Mouse (Mus musculus) small intestine, adult 2 months (tissue): ENCODE measurements around the gene Slc5a2. TPM values are rescaled to one million over a fixed set of nuclear protein-coding genes. Genes with fewer than 3 reads are reported as not detected.

Experiments used
- H3K27ac ChIP-seq: fragments of 200-500 bp; 2 replicates; pipeline ENCODE4 v1.5.1; 2012; ENCODE audit warnings: low read depth, low read length, control low read depth, inconsistent platforms; ENCODE audit not compliant: insufficient read depth
- H3K27me3 ChIP-seq: fragments of 200-500 bp; 2 replicates; pipeline ENCODE4 v1.6.1; 2012; ENCODE audit warnings: mild to moderate bottlenecking, moderate library complexity, low read length, inconsistent platforms; ENCODE audit not compliant: control insufficient read depth, insufficient read depth
- H3K36me3 ChIP-seq: fragments of 200-500 bp; 2 replicates; pipeline ENCODE4 v1.6.1; 2012; ENCODE audit warnings: mild to moderate bottlenecking, low read length, control low read depth, inconsistent platforms; ENCODE audit not compliant: control insufficient read depth, insufficient read depth
- H3K4me1 ChIP-seq: fragments of 200-500 bp; 2 replicates; pipeline ENCODE4 v1.6.1; 2012; ENCODE audit warnings: low read length, inconsistent platforms, mixed read lengths; ENCODE audit not compliant: control insufficient read depth, insufficient read depth, insufficient read length
- H3K4me3 ChIP-seq: fragments of 200-500 bp; 2 replicates; pipeline ENCODE4 v1.5.1; 2012; ENCODE audit warnings: low read depth, mild to moderate bottlenecking, control low read depth, inconsistent platforms, low read length, moderate library complexity
- CTCF ChIP-seq: fragments of 200-500 bp; IDR thresholded peaks from 2 replicates; pipeline ENCODE4 v1.5.1; 2012; ENCODE audit warnings: low read depth, mild to moderate bottlenecking, control low read depth, inconsistent platforms, low read length, moderate library complexity, mixed read lengths; ENCODE audit not compliant: insufficient replicate concordance, insufficient read length; ENCODE audit errors: extremely low read depth
- POLR2A ChIP-seq: fragments of 200-500 bp; IDR thresholded peaks from 2 replicates; pipeline ENCODE4 v1.6.1; 2012; ENCODE audit warnings: low read depth, mild to moderate bottlenecking, control low read depth, inconsistent platforms, low read length, moderate library complexity
- WGBS: fragments of 180-500 bp; shearing (Covaris S2); methylation state at CpG from one replicate; pipeline ENCODE4 v1.1.7; 2018; 5-methylcytosine and 5-hydroxymethylcytosine counted together
- polyA plus RNA-seq: library from polyadenylated mRNA; depleted of rRNA; stranded (reverse); fragments of >200 nt; gene quantifications from 2 replicates; pipeline ENCODE4 v1.2.3, GENCODE M21; 2012

The Slc5a2 gene
- polyA plus RNA-seq, 1 experiment = not detected

- H3K4me3 ChIP-seq = peak within 1 kb of the TSS; percentile 84
- 18% methylated on average over 37 of the region's 37 CpGs for WGBS
- TF ChIP-seq POLR2A (no peak), CTCF (peak; percentile 91)
- no peaks in the 10 kb centered on the region for H3K27me3 ChIP-seq
- H3K27ac ChIP-seq = peak within 1 kb of the TSS; percentile 99
- peaks cover 11% of the 10 kb centered on the region for H3K4me1 ChIP-seq
- peaks cover 20% of the 10 kb centered on the region for H3K36me3 ChIP-seq
Observed at GRCm38 (mm10) chr7:128236856-128237592, 28.4 kb upstream of the Slc5a2 start, which contains the start of gene Armc5. TSS of gene Armc5 (plus strand) at chr7:128237342.

DNA sequence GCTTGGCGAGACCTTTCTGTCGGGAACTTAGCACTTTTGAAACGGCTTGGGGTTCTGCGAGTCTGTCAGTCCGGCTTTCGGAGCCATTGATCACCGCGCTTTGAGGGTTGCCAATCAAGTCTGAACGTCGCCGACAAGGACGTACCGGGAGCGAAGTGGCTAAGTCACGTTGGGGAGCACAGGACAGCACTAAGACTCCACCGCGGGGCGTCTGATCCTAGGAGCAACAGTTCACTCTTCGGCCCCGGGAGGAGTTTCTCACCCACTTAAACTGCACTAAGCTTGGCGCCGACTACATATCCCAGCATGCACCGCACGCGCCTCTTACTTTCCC is 27.9 kb upstream of the Slc5a2 start:
- WGBS = under 1% methylated on average over 25 of the region's 25 CpGs
- Histone ChIP-seq H3K27ac (peak overlapping the region; percentile 99), H3K27me3 (no peaks in the 10 kb centered on the region), H3K4me1 (peaks cover 11% of the 10 kb centered on the region), H3K36me3 (peaks cover 26% of the 10 kb centered on the region), H3K4me3 (peak overlapping the region; percentile 84)
- no peak for TF ChIP-seq CTCF
- TF ChIP-seq POLR2A = no peak

GRCm38 (mm10) chr7:128237927-128238778 is 27.3 kb upstream of the Slc5a2 start, which contains the start of gene 9130023H24Rik:
TSS of gene 9130023H24Rik (minus strand) at chr7:128238031.
- peak within 1 kb of the TSS; percentile 84 for H3K4me3 ChIP-seq
- TF ChIP-seq POLR2A (peak; percentile 38), CTCF (no peak)
- peaks cover 11% of the 10 kb centered on the region for H3K4me1 ChIP-seq
- H3K27ac ChIP-seq = peak within 1 kb of the TSS; percentile 99
- under 1% methylated on average over 72 of the region's 72 CpGs for WGBS
- H3K36me3 ChIP-seq = peaks cover 30% of the 10 kb centered on the region
- H3K27me3 ChIP-seq = no peaks in the 10 kb centered on the region

GRCm38 (mm10) chr7:128238991-128239390 is 26.5 kb upstream of the Slc5a2 start:
- H3K4me3 ChIP-seq = no peak overlapping the region
- no peaks in the 10 kb centered on the region for H3K27me3 ChIP-seq
- H3K36me3 ChIP-seq = peaks cover 33% of the 10 kb centered on the region
- 21% methylated on average over 4 of the region's 4 CpGs for WGBS
- TF ChIP-seq CTCF (no peak), POLR2A (no peak)
- H3K27ac ChIP-seq = peak overlapping the region; percentile 75
- peaks cover 11% of the 10 kb centered on the region for H3K4me1 ChIP-seq

GRCm38 (mm10) chr7:128240131-128240784 is 25.2 kb upstream of the Slc5a2 start:
- Histone ChIP-seq H3K27me3 (no peaks in the 10 kb centered on the region), H3K4me1 (peaks cover 11% of the 10 kb centered on the region), H3K4me3 (no peak overlapping the region), H3K36me3 (peaks cover 46% of the 10 kb centered on the region), H3K27ac (no peak overlapping the region)
- 93% methylated on average over 27 of the region's 27 CpGs for WGBS
- TF ChIP-seq POLR2A (no peak), CTCF (no peak)

GRCm38 (mm10) chr7:128242331-128242730 is 23.1 kb upstream of the Slc5a2 start:
- Histone ChIP-seq H3K36me3 (peaks cover 46% of the 10 kb centered on the region), H3K27ac (no peak overlapping the region), H3K27me3 (no peaks in the 10 kb centered on the region), H3K4me3 (no peak overlapping the region), H3K4me1 (peaks cover 2% of the 10 kb centered on the region)
- TF ChIP-seq CTCF = no peak
- no peak for TF ChIP-seq POLR2A
- WGBS = 96% methylated on average over 16 of the region's 16 CpGs

DNA sequence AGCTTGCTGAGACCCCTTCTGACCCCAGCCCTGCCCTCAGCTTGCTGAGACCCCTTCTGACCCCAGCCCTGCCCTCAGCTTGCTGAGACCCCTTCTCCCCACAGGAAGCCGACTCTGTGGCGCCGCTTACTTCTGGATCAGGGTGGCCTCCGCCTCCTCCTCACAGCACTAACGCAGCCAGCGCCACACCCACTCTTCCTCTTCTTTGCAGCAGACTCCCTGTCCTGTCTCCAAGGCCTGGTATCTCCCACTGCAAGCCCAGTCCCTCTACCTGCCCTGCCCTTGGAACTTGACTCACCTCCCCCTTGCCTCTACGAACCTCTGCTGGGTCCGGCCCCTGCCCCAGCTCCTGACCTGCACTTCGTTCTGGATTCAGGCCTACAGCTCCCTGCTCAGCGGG is 21.5 kb upstream of the Slc5a2 start:
- Histone ChIP-seq H3K4me3 (no peak overlapping the region), H3K27me3 (no peaks in the 10 kb centered on the region), H3K27ac (no peak overlapping the region), H3K4me1 (no peaks in the 10 kb centered on the region; the same call in 1 of the 2 replicates), H3K36me3 (peaks cover 46% of the 10 kb centered on the region)
- 92% methylated on average over 10 of the region's 10 CpGs for WGBS
- no peak for TF ChIP-seq POLR2A
- TF ChIP-seq CTCF = no peak
